Mouse (Mus musculus) C3H10T1/2 (cell line): ENCODE measurements around the gene Tmem28. TPM values are rescaled to one million over a fixed set of nuclear protein-coding genes. Genes with fewer than 3 reads are reported as not detected.

ENCODE experiments used
- polyA plus RNA-seq, 2 experiments: library from polyadenylated mRNA; unstranded; fragments of >200 nt; fragmentation: generic; extraction: Trizol; gene quantifications; one replicate each; pipeline ENCODE4 v1.2.1; 2012; ENCODE audit warnings: missing spikeins in 2 of 2

Tmem28 gene
- not detected for polyA plus RNA-seq

GRCm38 (mm10) chrX:99820790-99821395 lies at the start of gene Tmem28:
TSS of gene Tmem28 (plus strand) at chrX:99821021.

Other genes starting within 250 kb of the Tmem28 start
- under 1 TPM; 0.01 to 0.02 TPM for gene Eda, start 154.6 kb downstream of the Tmem28 start, polyA plus RNA-seq